Mouse (Mus musculus) frontal cortex, adult 2 months (tissue): ENCODE measurements around the gene Ntng2. TPM values are rescaled to one million over a fixed set of nuclear protein-coding genes. Genes with fewer than 3 reads are reported as not detected.
A peak's percentile ranks its signal among the peaks of the same experiment; 100 is the strongest.

Source experiments
- DNase-seq, 2 experiments: peaks; one replicate each; pipeline ENCODE4 v3.0.0; 2022; ENCODE audit warnings: low spot score in 1 of 2; ENCODE audit errors: extremely low spot score in 1 of 2
- polyA plus RNA-seq: library from polyadenylated mRNA; depleted of rRNA; stranded (reverse); fragments of >200 nt; gene quantifications from 2 replicates; pipeline ENCODE4 v1.2.3, GENCODE M21; 2012

The Ntng2 gene
- polyA plus RNA-seq, 1 experiment: 47.4 TPM

- peak; percentile 80 to 83 for DNase-seq
Observed at GRCm38 (mm10) chr2:29239329-29239728, 13.5 kb downstream of the Ntng2 start.

- DNase-seq: peak in 1 of 2 experiments; percentile 86
Observed at GRCm38 (mm10) chr2:29237623-29238022, 15.2 kb downstream of the Ntng2 start.

- peak in 1 of 2 experiments; percentile 70 for DNase-seq
Observed at GRCm38 (mm10) chr2:29235811-29236210, 17.0 kb downstream of the Ntng2 start.

- no peak for DNase-seq
Observed at GRCm38 (mm10) chr2:29235026-29235425, 17.8 kb downstream of the Ntng2 start.

GRCm38 (mm10) chr2:29234002-29234401, 18.8 kb downstream of the Ntng2 start:
- peak in 1 of 2 experiments; percentile 52 for DNase-seq

GRCm38 (mm10) chr2:29230191-29230835, 22.5 kb downstream of the Ntng2 start:
- DNase-seq: no peak

- DNase-seq: no peak
Observed at GRCm38 (mm10) chr2:29226671-29227070, 26.1 kb downstream of the Ntng2 start.

- no peak for DNase-seq
Observed at GRCm38 (mm10) chr2:29223591-29224262, 29.1 kb downstream of the Ntng2 start.

GRCm38 (mm10) chr2:29222302-29222701, 30.5 kb downstream of the Ntng2 start:
- DNase-seq: no peak

GRCm38 (mm10) chr2:29218831-29219230, 34.0 kb downstream of the Ntng2 start:
- DNase-seq: no peak

- DNase-seq: peak; percentile 60 to 71
Observed at GRCm38 (mm10) chr2:29217897-29218296, 34.9 kb downstream of the Ntng2 start.

- no peak for DNase-seq
Observed at GRCm38 (mm10) chr2:29217042-29217441, 35.8 kb downstream of the Ntng2 start.

- peak in 1 of 2 experiments; percentile 66 for DNase-seq
Observed at GRCm38 (mm10) chr2:29216286-29217012, 36.4 kb downstream of the Ntng2 start.

GRCm38 (mm10) chr2:29206156-29206555, 46.6 kb downstream of the Ntng2 start:
- no peak for DNase-seq

- DNase-seq: no peak
Observed at GRCm38 (mm10) chr2:29201223-29201955, 51.4 kb downstream of the Ntng2 start.

- peak in 1 of 2 experiments; percentile 78 for DNase-seq
Observed at GRCm38 (mm10) chr2:29199909-29200308, 52.9 kb downstream of the Ntng2 start.

- DNase-seq: no peak
Observed at GRCm38 (mm10) chr2:29198446-29198845, 54.4 kb downstream of the Ntng2 start.

GRCm38 (mm10) chr2:29196844-29197243, 56.0 kb downstream of the Ntng2 start:
- DNase-seq: no peak

GRCm38 (mm10) chr2:29194547-29195463, 58.0 kb downstream of the Ntng2 start:
- DNase-seq: peak in 1 of 2 experiments; percentile 82
